Mouse (Mus musculus) frontal cortex, postnatal 25 days (tissue): ENCODE measurements at regions not wholly inside any gene's neighbourhood (a gene's known extent, or its start where the extent isn't known, plus 50 kb on each side); places are given as distances from the start of the nearest gene placed in this dataset.

ENCODE experiments used
- DNase-seq, 2 experiments: peaks; one replicate each; pipeline ENCODE4 v3.0.0; 2022; ENCODE audit warnings: low spot score in 2 of 2

GRCm38 (mm10) chr4:79530968-79531620 lies 1302.8 kb upstream of the Tyrp1 start:
- no peak for DNase-seq

GRCm38 (mm10) chr4:79531769-79532168 lies 1302.2 kb upstream of the Tyrp1 start:
- DNase-seq = no peak

GRCm38 (mm10) chr4:79532420-79533066 lies 1301.4 kb upstream of the Tyrp1 start:
- peak; percentile 10 for DNase-seq

- DNase-seq = no peak
These were observed 1288.5 kb upstream of the Tyrp1 start for GRCm38 (mm10) chr4:79545461-79545860.
